ENCODE assay signal across 27 mouse cellular contexts in genomic region chr11:3532101-3532931, GRCm38 (mm10). TPM values are rescaled to one million over a fixed set of nuclear protein-coding genes. Genes with fewer than 3 reads are reported as not detected.
DNase-seq lines count a peak whose midpoint lies in the region; ATAC-seq and TF ChIP-seq lines count a peak whose summit lies in the region.
"Had no signal": no experiment of that assay in that cellular context is flagged by ENCODE, and none has a peak within 500 bp of the region (broad histone marks: within the 10 kb centered on the region; RNA-seq: fewer than 3 reads in every experiment).

No protein-coding gene starts in this region.

- ATAC-seq in kidney, embryonic 16.5 days (ENCODE audit: low FRiP score, low TSS enrichment), result no peak
- ATAC-seq: activated CD4-positive, CD25-positive, alpha-beta regulatory T cell, adult 4 months; liver, postnatal 0 days; lung, postnatal 0 days had no signal

- peaks cover 16% of the 10 kb centered on the region for H3K4me1 ChIP-seq in kidney, embryonic 16.5 days (ENCODE audit: insufficient read depth, low read length)
- peaks cover 8% of the 10 kb centered on the region; the same call in 1 of the 2 replicates for H3K4me1 ChIP-seq in small intestine, adult 2 months (ENCODE audit: control insufficient read depth, insufficient read depth, insufficient read length, low read length)

- peak overlapping the region; percentile 35 for H3K4me3 ChIP-seq in gastrocnemius, adult 2 months
- H3K4me3 ChIP-seq in kidney, embryonic 16.5 days (ENCODE audit: low read length), result no peak overlapping the region
- H3K4me3 ChIP-seq in small intestine, adult 2 months (ENCODE audit: low read depth, low read length), result peak overlapping the region; percentile 9; the same call in 1 of the 2 replicates
- H3K4me3 ChIP-seq: embryonic facial prominence, embryonic 13.5 days; erythroblast, embryonic 14.5 days; heart, adult 2 months; heart, embryonic 15.5 days; hindbrain, embryonic 10.5 days had no signal

- peak; percentile 24 for DNase-seq in gastrocnemius, adult 2 months
- no peak for DNase-seq in gastrocnemius, postnatal 14 days
- DNase-seq in kidney, postnatal 25 days, result peak; percentile 39 to 50
- peak; percentile 30 for DNase-seq in cerebellum, adult 9-11 months
- DNase-seq in yolk sac, embryonic 10.5 days (ENCODE audit: low spot score), result no peak
- DNase-seq: adrenal gland, adult 8-10 months; embryo, embryonic 11 days; gastrocnemius, postnatal 10 days; kidney, adult 18-20 months; liver, postnatal 0 days; retina, postnatal 1 day; right cerebral cortex, postnatal 25 days; thymus, postnatal 14 days had no signal

- WGBS in kidney, embryonic 16.5 days, result 82% methylated on average over 16 of the region's 16 CpGs
- 87% methylated on average over 16 of the region's 16 CpGs for WGBS in small intestine, adult 2 months

- H3K4me2 ChIP-seq in kidney, embryonic 16.5 days (replicated peaks; ENCODE audit: low read depth, low read length), result no peak overlapping the region
- H3K4me2 ChIP-seq: embryonic facial prominence, embryonic 13.5 days; forebrain, embryonic 12.5 days; heart, embryonic 15.5 days; liver, embryonic 11.5 days; midbrain, embryonic 11.5 days had no signal

- no peaks in the 10 kb centered on the region for H3K9me3 ChIP-seq in kidney, embryonic 16.5 days (ENCODE audit: low read length)
- H3K9me3 ChIP-seq: embryonic facial prominence, embryonic 13.5 days; forebrain, embryonic 12.5 days; heart, embryonic 15.5 days had no signal

- peak overlapping the region; percentile 9; the same call in 1 of the 2 replicates for H3K27ac ChIP-seq in gastrocnemius, adult 2 months
- no peak overlapping the region for H3K27ac ChIP-seq in kidney, embryonic 16.5 days (ENCODE audit: low read length)
- no peak overlapping the region for H3K27ac ChIP-seq in small intestine, adult 2 months (ENCODE audit: insufficient read depth, low read depth, low read length)
- H3K27ac ChIP-seq: embryonic facial prominence, embryonic 13.5 days; forebrain, embryonic 12.5 days; heart, adult 2 months; heart, embryonic 15.5 days; hindbrain, embryonic 10.5 days; kidney, postnatal 0 days; macrophage had no signal

- intact Hi-C loops in gastrocnemius, adult 2 months (cut with DNase I), result no loop called here
- intact Hi-C loops in gastrocnemius, postnatal 14 days (cut with DNase I; ENCODE audit: low total_unique reads), result loop anchor here (10.0 kb wide), 1 partner anchor 102 kb away; no protein-coding TSS in a partner anchor

- peaks cover 64% of the 10 kb centered on the region for H3K36me3 ChIP-seq in kidney, embryonic 16.5 days (ENCODE audit: insufficient read depth, low read length)
- H3K36me3 ChIP-seq in small intestine, adult 2 months (ENCODE audit: control insufficient read depth, insufficient read depth, low read length), result peaks cover 50% of the 10 kb centered on the region

- H3K9ac ChIP-seq in kidney, embryonic 16.5 days (replicated peaks; ENCODE audit: low read length), result no peak overlapping the region
- H3K9ac ChIP-seq: forebrain, embryonic 12.5 days; heart, embryonic 15.5 days; liver, postnatal 0 days had no signal

- no peak for TF ChIP-seq POLR2A in small intestine, adult 2 months (IDR thresholded peaks at IDR 0.05; ENCODE audit: low read depth, low read length)

- TF ChIP-seq CTCF in gastrocnemius, adult 2 months (IDR thresholded peaks at IDR 0.05), result no peak
- no peak for TF ChIP-seq CTCF in small intestine, adult 2 months (IDR thresholded peaks at IDR 0.05; ENCODE audit: extremely low read depth, insufficient read length, insufficient replicate concordance, low read depth, low read length)

- H3K27me3 ChIP-seq in kidney, embryonic 16.5 days (ENCODE audit: insufficient read depth, low read length), result no peaks in the 10 kb centered on the region
- H3K27me3 ChIP-seq in small intestine, adult 2 months (ENCODE audit: control insufficient read depth, insufficient read depth, low read length), result no peaks in the 10 kb centered on the region
- H3K27me3 ChIP-seq: embryonic facial prominence, embryonic 13.5 days; heart, embryonic 15.5 days had no signal

RNA-seq across cellular contexts. Expression of gene Smtn, which starts 8.1 kb away (rescaled TPM):
- total RNA-seq in gastrocnemius, adult 2 months (2021), result 100 to 1,000 TPM in 1 of 2 experiments, 10 to 100 TPM in 1; 70.3 to 119 TPM
- 100 to 1,000 TPM in 1 of 2 experiments, 10 to 100 TPM in 1; 96.8 to 123 TPM for total RNA-seq in gastrocnemius, postnatal 14 days (2021)
- polyA plus RNA-seq in kidney, embryonic 16.5 days (2015; fragmentation: Nextera tagmentation; extraction: Ambion mirVana), result 110 and 116 TPM in 2 replicates
- polyA plus RNA-seq in small intestine, adult 2 months (2012; rRNA removed), result 46.4 and 54.0 TPM in 2 replicates

RNA-seq across cellular contexts. Expression of gene Selenom, which starts 17.8 kb away (rescaled TPM):
- total RNA-seq in gastrocnemius, adult 2 months (2021), result 10 to 100 TPM; 11.6 to 17.5 TPM
- 10 to 100 TPM; 27.5 to 38.5 TPM for total RNA-seq in gastrocnemius, postnatal 14 days (2021)
- polyA plus RNA-seq in kidney, embryonic 16.5 days (2015; fragmentation: Nextera tagmentation; extraction: Ambion mirVana), result 113 and 114 TPM in 2 replicates
- polyA plus RNA-seq in small intestine, adult 2 months (2012; rRNA removed), result 107 and 174 TPM in 2 replicates

RNA-seq across cellular contexts. Expression of gene Inpp5j, which starts 27.7 kb away (rescaled TPM):
- 1 to 10 TPM; 2.3 to 5.7 TPM for total RNA-seq in gastrocnemius, adult 2 months (2021)
- total RNA-seq in gastrocnemius, postnatal 14 days (2021), result 1 to 10 TPM; 1.9 to 2.9 TPM
- polyA plus RNA-seq in kidney, embryonic 16.5 days (2015; fragmentation: Nextera tagmentation; extraction: Ambion mirVana), result 2.8 and 3.1 TPM in 2 replicates
- polyA plus RNA-seq in small intestine, adult 2 months (2012; rRNA removed), result 12.9 and 22.5 TPM in 2 replicates
- polyA plus RNA-seq: activated CD4-positive, CD25-positive, alpha-beta regulatory T cell, adult 4 months; erythroblast, embryonic 14.5 days had no signal

RNA-seq across cellular contexts. Expression of gene Pla2g3, which starts 44.2 kb away (rescaled TPM):
- not detected for total RNA-seq in gastrocnemius, adult 2 months (2021)
- under 1 TPM in 1 of 2 experiments, not detected in 1; 0.09 TPM for total RNA-seq in gastrocnemius, postnatal 14 days (2021)
- 0.32 and 0.56 TPM in 2 replicates for polyA plus RNA-seq in kidney, embryonic 16.5 days (2015; fragmentation: Nextera tagmentation; extraction: Ambion mirVana)
- 0.18 and 0.48 TPM in 2 replicates for polyA plus RNA-seq in small intestine, adult 2 months (2012; rRNA removed)
- polyA plus RNA-seq: erythroblast, embryonic 14.5 days; macrophage had no signal

Comparison
In these comparisons a context has a peak if more than half of its experiments do, and no peak if none do; other contexts are left out.
1. DNase-seq: peak in gastrocnemius, adult 2 months (single experiment), kidney, postnatal 25 days (2 of 2) and cerebellum, adult 9-11 months (single experiment); none in gastrocnemius, postnatal 14 days (single experiment) and yolk sac, embryonic 10.5 days (single experiment).